Mouse (Mus musculus): Measurements from ENCODE around the gene Tmem182. TPM values are rescaled to one million over a fixed set of nuclear protein-coding genes. Genes with fewer than 3 reads are reported as not detected.

Gene Tmem182
- total RNA-seq (2021) (1 to 10 TPM; 1.5 to 1.6 TPM), polyA plus RNA-seq (2012; rRNA removed) (0.81 and 1.3 TPM in 2 replicates)
- long read RNA-seq, partial matches to known transcripts, result 0 of 1 reads
- long read RNA-seq, other reads (novel, unspliced or antisense), result 1 of 1 reads

DNA sequence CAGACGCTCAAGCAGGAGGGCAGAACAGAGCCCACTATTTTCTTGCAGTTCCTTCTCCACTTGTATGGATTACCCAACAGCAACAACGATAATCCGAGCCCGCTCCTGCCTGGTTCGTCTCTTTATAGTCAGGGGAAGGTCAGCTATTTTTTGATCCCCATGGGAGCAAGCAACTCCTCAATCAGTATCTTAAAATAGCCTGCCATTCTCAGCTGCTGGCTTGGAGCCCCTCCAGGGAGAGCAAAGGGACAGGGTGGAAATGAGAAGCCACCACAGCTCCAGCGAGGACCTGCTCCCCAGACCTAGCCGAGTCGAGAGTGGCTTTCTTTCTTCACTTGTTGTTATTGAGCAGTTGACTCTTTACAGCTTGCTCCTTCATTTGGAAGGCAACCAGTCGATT, at the start of gene Tmem182:
Tmem182 (plus strand) TSS at position 251 of the 400 bp plus-strand sequence.
- DNase-seq, result peak; percentile 34

- DNase-seq, result no peak
Observed at GRCm38 (mm10) chr1:40759751-40760445, 45.5 kb upstream of the Tmem182 start.

GRCm38 (mm10) chr1:40764042-40764441, 41.4 kb upstream of the Tmem182 start:
- DNase-seq, result no peak

DNA sequence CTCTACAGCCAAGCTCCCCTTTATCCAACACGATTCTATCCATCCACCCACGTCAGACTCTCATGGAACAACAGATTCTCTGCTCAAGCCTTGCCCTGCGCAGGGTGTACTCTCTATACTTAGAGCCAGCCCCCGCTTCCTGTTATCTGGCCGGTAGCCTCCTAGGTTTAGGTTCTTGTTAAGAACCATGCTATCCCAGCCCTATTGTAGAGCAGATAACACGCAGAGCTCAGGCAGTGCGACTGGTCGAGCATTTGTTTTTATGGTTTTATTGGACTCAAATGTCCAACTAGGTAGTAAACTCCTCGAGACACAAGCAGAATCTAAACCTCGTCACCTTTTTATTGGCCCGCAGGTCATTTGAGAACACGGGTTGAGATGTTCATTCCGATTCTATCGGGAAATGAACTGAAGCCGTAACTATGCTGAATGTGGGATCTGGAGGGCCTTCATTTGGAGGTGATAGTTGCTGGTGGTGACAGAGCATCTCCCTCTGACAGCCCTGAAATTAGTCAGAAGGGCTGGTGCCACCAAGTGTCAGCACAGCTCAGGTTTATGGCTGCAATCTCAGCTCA, 40.6 kb upstream of the Tmem182 start:
- no peak for DNase-seq

- DNase-seq, result no peak
Observed at GRCm38 (mm10) chr1:40765521-40765920, 39.9 kb upstream of the Tmem182 start.

DNA sequence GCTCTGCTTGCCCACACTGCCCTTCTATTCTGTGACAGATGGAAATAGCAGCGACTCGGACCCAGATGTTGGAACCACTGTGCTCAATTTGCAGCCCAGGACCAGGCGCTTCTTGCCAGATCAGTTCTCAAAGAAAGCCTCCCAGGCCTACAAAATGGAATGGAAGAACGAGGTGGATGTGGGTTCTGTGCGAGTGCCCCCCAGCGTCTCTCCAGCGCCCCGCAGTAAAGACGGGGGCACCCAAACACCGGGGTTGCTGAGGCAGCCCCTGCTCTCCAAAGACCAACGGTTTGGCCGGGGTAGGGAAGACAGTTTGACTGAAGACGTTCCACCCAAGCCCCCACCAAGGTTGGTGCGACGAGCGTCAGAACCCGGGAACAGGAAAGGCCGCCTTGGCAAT, 37.8 kb upstream of the Tmem182 start:
- DNase-seq, result no peak

- DNase-seq, result peak; percentile 41
Observed at GRCm38 (mm10) chr1:40768606-40769005, 36.8 kb upstream of the Tmem182 start.

DNA sequence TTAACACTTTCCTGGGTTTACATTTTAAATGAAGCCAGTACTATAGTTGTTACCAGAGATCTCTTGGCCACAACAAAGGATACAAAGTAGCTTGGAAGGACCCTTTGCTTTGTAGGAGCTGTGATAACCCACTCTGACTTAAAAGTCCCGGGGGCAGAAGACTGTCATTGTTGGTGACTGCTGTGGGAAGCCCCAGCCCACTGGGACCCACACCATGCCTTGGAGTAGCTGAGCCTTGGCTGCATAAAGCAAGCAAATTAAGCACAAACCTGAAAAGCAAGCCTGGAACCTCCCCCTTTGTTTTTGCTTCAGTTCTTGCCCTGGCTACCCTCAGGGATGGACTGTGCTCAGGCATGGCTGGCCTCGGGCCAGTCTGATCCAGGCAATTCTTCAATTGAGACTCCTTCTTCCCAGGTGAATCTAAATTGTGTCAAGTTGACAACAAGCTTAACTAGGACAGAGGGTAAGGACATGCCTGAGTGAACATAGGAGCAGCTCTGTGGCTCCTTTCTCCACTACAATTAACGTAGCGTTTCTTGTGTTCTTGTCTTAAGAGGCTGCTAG, 36.0 kb upstream of the Tmem182 start:
- DNase-seq, result no peak

GRCm38 (mm10) chr1:40771196-40771970, 34.0 kb upstream of the Tmem182 start:
- DNase-seq, result no peak

DNA sequence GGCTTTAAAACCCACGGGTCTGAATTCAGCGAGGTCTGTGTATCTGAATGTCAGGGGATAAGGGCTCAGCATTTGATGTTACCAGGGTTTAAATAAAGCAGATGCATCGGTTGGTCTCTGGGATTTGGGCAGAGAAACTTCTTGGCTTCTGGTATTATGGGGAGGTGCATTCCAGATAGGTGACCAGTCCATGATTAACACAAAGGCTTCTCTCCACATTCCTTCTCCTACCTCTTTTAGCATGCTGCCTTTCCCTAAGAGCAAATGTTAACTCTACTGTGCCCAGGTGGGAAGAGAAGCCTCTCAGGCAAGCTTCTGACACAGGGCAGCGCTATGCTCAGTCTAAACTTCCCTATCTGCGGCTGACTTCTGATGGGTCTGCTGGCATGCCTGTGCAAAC, 32.2 kb upstream of the Tmem182 start:
- no peak for DNase-seq

DNA sequence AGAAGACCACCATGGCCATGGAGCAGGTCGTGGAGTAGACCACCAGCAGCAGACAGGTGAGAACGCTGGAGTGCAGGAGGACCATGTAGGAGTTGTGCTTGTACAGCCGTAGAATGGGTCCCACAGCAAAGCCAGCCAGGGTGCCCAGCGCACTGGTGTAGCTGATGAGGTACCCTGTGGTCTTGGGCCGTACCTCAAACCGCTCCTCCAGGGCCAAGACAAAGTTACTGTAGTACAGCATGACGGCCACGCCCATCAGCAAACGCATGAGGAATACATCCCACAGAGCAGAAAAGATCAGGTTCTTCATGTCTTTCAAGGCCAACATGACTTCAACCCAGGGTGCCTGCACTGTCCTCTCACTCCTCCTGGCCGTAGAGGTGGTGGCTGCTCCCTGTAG, 31.4 kb upstream of the Tmem182 start:
- DNase-seq, result no peak

DNA sequence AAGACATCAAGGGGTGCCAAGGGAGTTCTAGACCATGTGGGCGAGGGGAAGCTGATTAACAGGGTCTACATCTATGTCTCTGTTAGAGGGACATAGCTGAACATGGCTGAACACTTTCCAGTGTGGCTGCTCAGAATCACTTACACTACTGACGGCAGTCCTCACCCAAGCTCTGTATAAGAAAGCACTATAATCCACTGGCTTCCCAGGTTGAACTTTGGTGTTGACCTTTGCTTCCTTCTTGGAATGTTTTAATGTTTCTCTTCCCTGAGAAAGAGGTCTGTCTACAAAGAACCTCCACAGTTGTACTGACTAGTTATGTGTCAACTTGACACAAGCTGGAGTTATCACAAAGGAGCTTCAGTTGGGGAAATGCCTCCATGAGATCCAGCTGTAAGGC, 29.3 kb upstream of the Tmem182 start:
- DNase-seq, result no peak

DNA sequence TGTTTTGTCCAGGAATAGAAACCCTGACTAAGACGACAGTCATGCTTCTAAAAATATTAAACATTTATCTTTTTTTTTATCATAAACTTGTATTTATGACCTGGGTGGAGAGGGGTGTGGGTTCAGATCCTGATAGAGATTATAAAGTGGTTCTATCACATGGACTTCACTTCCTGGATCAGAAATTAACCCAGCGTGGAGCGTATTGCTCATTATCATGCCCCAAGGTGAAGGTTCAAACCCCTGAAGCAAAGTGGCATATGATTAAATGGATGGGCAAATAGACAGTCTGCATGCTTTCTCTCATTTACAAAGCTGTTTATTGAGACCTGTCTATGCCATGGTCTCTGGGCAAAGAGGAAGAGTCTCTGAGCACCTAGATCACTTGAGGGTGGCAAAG, 28.6 kb upstream of the Tmem182 start:
- no peak for DNase-seq

DNA sequence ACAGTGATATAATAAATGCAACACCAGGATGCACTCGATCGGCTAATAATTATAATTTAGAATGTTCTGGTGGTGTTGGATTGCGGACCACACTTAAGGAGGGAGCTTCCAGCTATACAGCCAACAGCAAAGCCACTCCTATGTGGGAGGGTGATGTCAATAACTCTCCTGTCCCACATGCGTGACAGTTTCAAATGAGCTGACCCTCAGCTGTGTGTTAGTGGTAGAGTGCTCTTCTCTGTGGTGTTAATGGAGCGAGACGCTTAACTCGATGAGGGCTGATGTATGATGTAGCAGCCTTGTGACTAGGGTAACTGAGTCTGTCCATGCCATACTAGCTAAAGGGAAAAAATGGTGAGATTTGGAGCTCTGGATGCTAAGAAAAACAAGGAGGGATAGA, 22.0 kb upstream of the Tmem182 start:
- DNase-seq, result no peak

DNA sequence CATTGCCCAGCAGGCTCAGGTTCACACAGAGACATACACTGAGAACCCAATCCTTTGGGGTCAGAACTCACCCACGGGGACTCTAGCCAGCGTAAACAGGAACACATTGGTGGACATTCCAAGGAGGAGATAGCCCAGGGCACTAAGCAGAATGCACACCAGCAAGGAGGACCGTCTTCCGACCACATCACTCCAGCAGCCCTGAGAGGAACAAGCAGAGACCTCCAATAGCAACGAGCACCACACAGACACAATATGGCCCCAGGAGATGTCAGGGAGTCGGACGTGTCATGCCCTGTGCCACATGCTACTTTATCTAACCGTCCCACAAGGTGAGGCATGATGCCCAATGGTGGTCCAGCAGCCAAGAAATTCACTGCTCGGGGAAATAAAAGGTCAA, 21.1 kb upstream of the Tmem182 start:
- DNase-seq, result no peak

DNA sequence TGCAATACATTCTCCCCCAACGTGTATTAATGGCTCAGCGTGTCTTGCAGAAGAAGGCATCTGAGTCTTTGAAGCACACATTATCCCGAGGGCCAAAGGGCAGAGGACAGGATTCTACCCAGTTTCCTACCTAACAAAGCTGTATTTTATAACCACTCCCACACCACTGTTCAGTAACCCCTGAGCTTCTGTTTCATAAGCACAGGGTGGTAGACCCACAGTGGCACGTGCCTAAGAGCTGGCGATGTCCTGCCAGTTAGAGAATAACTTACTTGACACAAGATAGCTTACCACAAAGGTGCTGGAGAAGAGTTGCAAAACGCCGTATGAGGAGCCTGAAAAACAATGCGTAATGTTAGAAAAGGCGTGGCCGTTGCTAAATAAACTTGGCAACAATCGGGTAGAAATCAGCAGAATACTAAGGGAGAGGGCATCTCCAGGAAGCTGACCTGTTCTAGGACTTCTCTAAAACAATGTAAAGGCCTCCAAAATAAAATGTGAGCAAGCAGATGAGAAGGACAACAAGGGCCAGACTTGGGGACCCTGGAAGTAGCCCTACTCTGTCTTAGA, 19.4 kb upstream of the Tmem182 start:
- no peak for DNase-seq

GRCm38 (mm10) chr1:40788956-40789355, 16.4 kb upstream of the Tmem182 start:
- no peak for DNase-seq

- DNase-seq, result peak; percentile 10
Observed at GRCm38 (mm10) chr1:40789666-40790233, 15.7 kb upstream of the Tmem182 start.

GRCm38 (mm10) chr1:40790324-40791141, 14.9 kb upstream of the Tmem182 start, which contains the start of gene Mfsd9:
TSS of gene Mfsd9 (minus strand) at chr1:40790687.
- peak; percentile 94 for DNase-seq

DNA sequence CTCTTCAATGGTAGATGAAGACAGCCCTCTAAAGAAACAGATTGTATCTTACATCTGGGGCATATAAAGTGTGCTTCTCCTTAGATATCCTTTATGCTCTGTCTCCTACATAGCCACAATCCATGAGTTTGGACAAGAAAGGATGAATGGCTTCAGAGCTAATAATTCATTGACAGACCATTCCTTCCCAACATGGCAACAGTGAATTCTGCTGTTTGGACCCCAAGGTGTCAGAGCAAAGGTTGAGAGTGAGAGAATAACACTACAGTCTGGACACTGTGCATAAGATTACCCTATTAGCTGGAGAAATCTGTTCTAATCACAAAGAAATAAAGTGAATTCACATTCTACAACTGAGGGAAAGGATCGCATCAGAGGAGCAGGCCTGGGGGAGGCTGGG, 9.9 kb upstream of the Tmem182 start:
- DNase-seq, result no peak

DNA sequence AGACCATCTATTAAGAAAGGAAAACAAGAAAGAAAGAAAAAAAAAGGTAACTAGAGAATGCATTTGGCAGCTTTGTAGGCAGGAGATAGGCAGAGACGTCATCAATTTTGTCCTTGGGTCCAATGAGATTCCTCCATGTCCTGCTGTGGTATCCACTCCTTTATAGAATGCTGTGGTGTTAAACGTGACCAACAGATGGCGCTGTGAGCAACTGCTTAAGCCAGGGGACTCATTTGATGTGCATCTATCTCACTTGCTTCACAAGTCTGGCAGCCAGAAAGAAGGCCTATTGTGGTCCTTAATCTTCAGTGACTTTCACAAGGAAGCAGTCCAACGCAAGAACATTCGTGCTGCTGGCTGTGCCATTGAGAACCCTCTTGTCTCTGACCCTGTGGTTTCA, 8.1 kb upstream of the Tmem182 start:
- peak; percentile 63 for DNase-seq

Data from adrenal gland, adult 2 months (tissue).